Mouse (Mus musculus) embryonic fibroblast, embryonic 13.5 days (primary cell): ENCODE measurements at regions not wholly inside any gene's neighbourhood (a gene's known extent, or its start where the extent isn't known, plus 50 kb on each side); places are given as distances from the start of the nearest gene placed in this dataset.

Experiments
- CTCF ChIP-seq: IDR thresholded peaks from 2 replicates; pipeline ENCODE4 v1.5.1; 2011; ENCODE audit warnings: mild to moderate bottlenecking, control low read depth, low read length, moderate library complexity, borderline replicate concordance; ENCODE audit not compliant: insufficient read depth
- POLR2A ChIP-seq: IDR thresholded peaks from 2 replicates; pipeline ENCODE4 v1.6.1; 2011; ENCODE audit warnings: low read depth, mild to moderate bottlenecking, control low read depth, low read length, moderate library complexity

DNA sequence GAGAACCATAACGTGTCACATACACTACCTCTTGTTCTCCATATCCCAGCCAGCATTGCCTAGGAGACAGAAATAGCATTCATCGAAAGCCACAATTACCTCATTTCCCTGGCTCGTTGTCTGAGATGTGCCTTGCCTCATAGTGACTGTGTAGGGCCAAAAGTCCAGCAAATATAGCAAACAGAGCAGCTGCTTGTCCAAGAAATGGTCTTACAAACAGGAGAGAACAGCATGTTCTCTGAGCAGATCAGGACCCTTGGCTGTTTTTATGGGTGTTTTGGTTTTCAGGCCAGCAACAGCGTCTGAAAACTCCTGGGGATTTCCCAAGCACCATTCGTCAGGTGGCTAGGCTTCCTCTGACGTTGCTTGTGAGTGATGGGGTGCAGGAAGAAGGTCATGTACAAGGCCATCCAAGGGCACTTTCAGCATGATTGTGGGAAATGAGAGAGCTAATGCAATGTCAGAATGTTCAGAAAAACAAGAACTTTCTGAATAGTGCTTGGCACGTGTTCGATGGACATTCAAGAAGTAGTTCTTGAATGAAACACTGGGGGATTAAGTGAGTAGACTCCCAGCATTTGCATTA lies 528.9 kb upstream of the Pappa start:
- TF ChIP-seq POLR2A = no peak
- no peak for TF ChIP-seq CTCF
